Mouse (Mus musculus) hindbrain, postnatal 0 days (tissue): ENCODE measurements around the gene Ncbp3. TPM values are rescaled to one million over a fixed set of nuclear protein-coding genes. Genes with fewer than 3 reads are reported as not detected.

Experiments
- ATAC-seq: fragments of 200-750 bp; cut with Nextera tagmentation; 2 replicates; pipeline ENCODE4 v1.8.0; 2017; ENCODE audit warnings: mild to moderate bottlenecking, moderate TSS enrichment, moderate library complexity
- DNase-seq: peaks from one replicate; pipeline ENCODE4 v3.0.0-alpha.2; 2015; ENCODE audit warnings: low spot score
- H3K27ac ChIP-seq: fragments of 300-500 bp; sonication (generic); 2 replicates; pipeline ENCODE4 v1.5.1; 2014; ENCODE audit warnings: mild to moderate bottlenecking
- H3K27me3 ChIP-seq: fragments of 300-500 bp; sonication (generic); 2 replicates; pipeline ENCODE4 v1.6.1; 2014; ENCODE audit warnings: low read length, mixed read lengths; ENCODE audit not compliant: insufficient read depth
- H3K36me3 ChIP-seq: fragments of 300-500 bp; sonication (generic); 2 replicates; pipeline ENCODE4 v1.6.1; 2014; ENCODE audit warnings: low read length, mixed read lengths; ENCODE audit not compliant: insufficient read depth
- H3K4me1 ChIP-seq: fragments of 300-500 bp; sonication (generic); 2 replicates; pipeline ENCODE4 v1.6.1; 2014; ENCODE audit warnings: antibody characterized with exemption, low read length, mixed read lengths; ENCODE audit not compliant: insufficient read depth
- H3K4me2 ChIP-seq: fragments of 300-500 bp; sonication (generic); 2 replicates; pipeline ENCODE4 v1.6.1; 2014; ENCODE audit warnings: low read depth, mild to moderate bottlenecking, low read length, moderate library complexity, mixed read lengths
- H3K4me3 ChIP-seq: fragments of 300-500 bp; sonication (generic); 2 replicates; pipeline ENCODE4 v1.5.1; 2014; ENCODE audit warnings: low read length
- H3K9ac ChIP-seq: fragments of 300-500 bp; sonication (generic); replicated peaks from 2 replicates; pipeline ENCODE4 v1.6.1; 2014; ENCODE audit warnings: mild to moderate bottlenecking, low read length, moderate library complexity, mixed read lengths
- H3K9me3 ChIP-seq: fragments of 300-500 bp; sonication (generic); 2 replicates; pipeline ENCODE4 v1.6.1; 2016; ENCODE audit warnings: low read length, mixed read lengths
- CTCF ChIP-seq: IDR thresholded peaks from 2 replicates; pipeline ENCODE4 v1.5.1; 2016; ENCODE audit warnings: antibody characterized with exemption, control low read depth, low read depth
- WGBS: fragments of 180-500 bp; shearing (Covaris S2); extraction: QIAGEN DNeasy Blood & Tissue Kit; methylation state at CpG from one replicate; pipeline ENCODE4 v1.1.7; 2014; 5-methylcytosine and 5-hydroxymethylcytosine counted together
- polyA plus RNA-seq: library from polyadenylated mRNA; unstranded; fragments of >200 nt; fragmentation: Nextera tagmentation; extraction: Ambion mirVana; gene quantifications from 2 replicates; pipeline ENCODE4 v1.2.1, GENCODE M21; 2015
- total RNA-seq: library from RNA; depleted of rRNA; stranded (reverse); fragments of >200 nt; gene quantifications from 2 replicates; pipeline ENCODE4 v1.2.3, GENCODE M21; 2014

Ncbp3 gene
- total and polyA plus RNA-seq, 2 experiments from 2014 or later = 6.9 to 7.3 TPM

DNA sequence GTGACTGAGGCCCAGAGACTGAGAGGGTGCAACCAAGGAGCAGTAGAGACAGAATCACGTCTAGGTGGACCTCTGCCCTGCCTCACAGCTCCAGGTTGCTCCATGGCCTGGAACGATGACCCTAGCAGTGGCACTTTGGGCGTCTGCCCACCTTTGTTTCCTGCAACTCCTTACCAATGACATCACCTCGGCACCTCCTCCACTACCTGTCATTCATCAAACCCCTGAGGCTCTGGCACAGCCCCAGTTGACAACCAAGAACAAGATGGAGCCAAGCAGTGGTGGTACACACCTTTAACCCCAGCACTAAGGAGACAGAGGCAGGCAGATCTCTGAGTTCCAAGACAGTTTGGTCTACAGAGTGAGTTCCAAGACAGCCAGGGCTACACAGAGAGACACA, 44.5 kb downstream of the Ncbp3 start:
- Histone ChIP-seq H3K4me1 (no peaks in the 10 kb centered on the region), H3K9ac (no peak overlapping the region), H3K27me3 (no peaks in the 10 kb centered on the region), H3K27ac (no peak overlapping the region), H3K9me3 (no peaks in the 10 kb centered on the region), H3K36me3 (no peaks in the 10 kb centered on the region), H3K4me2 (no peak overlapping the region), H3K4me3 (no peak overlapping the region)
- ATAC-seq (no peak), DNase-seq (no peak)
- no peak for TF ChIP-seq CTCF
- 78% methylated on average over 4 of the region's 4 CpGs for WGBS

DNA sequence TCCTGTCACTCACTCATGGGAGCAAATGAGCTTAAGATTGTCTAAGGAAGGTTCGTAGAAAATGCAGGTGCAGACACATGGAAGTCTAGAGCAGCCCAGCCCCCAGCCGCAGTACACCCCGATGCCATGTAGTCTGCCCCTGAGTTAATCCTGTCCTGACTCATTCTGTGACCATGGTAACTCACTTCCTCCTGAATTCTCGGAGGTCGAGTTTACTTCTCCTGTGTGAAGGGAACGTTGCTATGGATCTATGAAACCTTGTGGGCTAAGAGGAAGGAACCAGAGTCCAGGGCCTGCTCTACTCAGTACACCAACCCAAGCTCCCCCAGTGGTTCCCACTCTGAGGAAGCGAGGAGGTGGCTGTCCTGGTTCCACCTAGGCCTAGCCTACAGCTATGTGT, 45.3 kb downstream of the Ncbp3 start:
- Histone ChIP-seq H3K27me3 (no peaks in the 10 kb centered on the region), H3K4me1 (no peaks in the 10 kb centered on the region), H3K9me3 (no peaks in the 10 kb centered on the region), H3K4me3 (no peak overlapping the region), H3K27ac (no peak overlapping the region), H3K36me3 (no peaks in the 10 kb centered on the region), H3K4me2 (no peak overlapping the region), H3K9ac (no peak overlapping the region)
- no peak for TF ChIP-seq CTCF
- 73% methylated on average over 7 of the region's 7 CpGs for WGBS
- ATAC-seq (no peak), DNase-seq (no peak)

DNA sequence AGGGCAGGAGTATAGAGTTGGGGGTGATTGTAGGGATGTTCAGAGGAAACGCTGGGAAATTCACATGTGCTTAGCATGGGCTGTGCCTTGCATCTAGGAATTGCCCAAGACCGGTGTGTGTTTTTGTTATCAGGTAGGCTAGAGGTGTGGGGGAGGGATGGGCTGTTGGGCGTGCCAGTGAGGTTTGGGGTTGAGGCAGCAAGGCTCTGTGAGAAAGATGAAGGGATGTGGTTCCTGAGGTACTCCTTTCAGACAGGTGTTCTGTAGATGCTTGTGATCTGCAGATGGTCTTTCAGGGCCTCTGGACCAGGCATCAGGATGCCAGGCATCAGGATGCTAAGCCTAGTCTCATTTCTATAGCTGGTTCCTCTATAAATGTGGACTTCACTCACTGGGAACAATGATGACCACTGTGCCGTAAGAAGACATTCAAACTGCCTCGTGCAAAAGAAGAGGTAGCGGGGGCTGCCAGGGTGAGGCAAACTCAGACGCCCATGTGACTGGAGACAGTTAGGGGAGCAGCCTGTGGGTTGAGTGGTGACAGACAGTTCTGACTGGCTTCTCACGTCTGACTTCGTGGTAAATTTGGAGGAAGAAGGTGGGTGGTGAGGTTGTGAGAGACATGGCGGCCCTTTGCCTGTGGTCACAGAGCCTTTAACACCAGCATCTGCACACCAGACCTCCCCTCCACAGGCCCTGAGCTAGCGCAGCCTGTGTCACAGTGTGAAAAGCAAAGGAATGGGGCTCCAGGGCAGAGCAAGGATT, 46.8 kb downstream of the Ncbp3 start:
- no peak overlapping the region for H3K4me2 ChIP-seq
- no peak overlapping the region for H3K4me3 ChIP-seq
- DNase-seq = no peak
- no peaks in the 10 kb centered on the region for H3K9me3 ChIP-seq
- H3K27ac ChIP-seq = no peak overlapping the region
- no peak for TF ChIP-seq CTCF
- H3K4me1 ChIP-seq = no peaks in the 10 kb centered on the region
- no peaks in the 10 kb centered on the region for H3K27me3 ChIP-seq
- 80% methylated on average over 11 of the region's 11 CpGs for WGBS
- no peaks in the 10 kb centered on the region for H3K36me3 ChIP-seq
- H3K9ac ChIP-seq = no peak overlapping the region
- no peak for ATAC-seq

DNA sequence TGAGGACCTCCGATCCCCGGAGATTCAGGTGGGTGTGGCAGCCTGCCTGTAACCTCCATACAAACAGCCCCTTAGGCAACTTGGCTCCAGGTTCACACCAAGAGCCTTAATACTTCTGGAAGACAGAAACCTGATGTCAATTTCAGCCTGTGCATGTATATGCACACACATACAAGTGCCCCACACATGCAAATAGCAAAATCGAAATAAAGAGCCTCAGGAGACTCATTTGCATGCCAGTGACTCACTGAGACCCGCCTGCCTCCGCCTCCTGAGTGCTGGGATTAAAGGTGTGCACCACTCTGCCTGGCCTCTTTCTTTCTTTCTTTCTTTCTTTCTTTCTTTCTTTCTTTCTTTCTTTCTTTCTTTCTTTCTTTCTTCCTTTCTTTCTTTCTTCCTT, 51.3 kb downstream of the Ncbp3 start:
- no peak overlapping the region for H3K4me3 ChIP-seq

DNA sequence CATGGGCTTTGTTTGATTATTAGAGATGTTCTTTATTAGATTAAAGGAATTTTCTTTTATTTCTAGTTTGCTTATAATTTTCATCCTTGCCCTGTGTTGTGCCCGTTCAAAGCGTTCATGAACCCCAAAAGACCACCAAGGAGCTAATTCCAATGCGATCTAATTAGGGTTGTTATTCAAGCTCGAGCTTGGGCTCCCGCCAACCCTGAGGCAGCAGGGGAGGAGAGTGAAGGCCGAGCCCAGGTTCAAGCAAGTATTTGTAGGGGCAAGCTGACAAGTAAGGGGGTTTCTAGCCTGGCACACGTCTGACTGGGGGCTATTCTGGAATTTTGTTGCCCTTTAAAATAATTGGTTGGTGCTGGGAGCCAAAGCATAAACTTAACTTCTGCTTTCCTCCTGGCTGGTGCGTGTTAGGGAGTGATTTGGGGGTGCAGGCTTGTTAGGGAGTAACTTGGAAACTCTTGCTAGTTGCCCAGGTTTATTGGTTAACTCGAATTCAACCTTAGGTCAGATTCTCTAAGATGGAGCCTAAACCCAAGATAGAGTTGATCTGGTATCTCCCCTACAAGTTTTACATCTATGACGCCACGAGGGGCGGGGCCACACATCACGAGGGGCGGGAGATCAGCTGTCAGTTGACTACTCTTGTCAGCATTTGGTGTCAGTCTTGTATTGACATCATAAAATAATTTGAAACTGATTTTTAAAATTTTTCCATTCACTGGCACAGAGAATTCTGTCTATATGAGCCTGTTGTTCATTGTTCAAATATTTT, 52.6 kb downstream of the Ncbp3 start:
- no peak overlapping the region for H3K27ac ChIP-seq
- no peaks in the 10 kb centered on the region for H3K9me3 ChIP-seq
- WGBS = 53% methylated on average over 14 of the region's 14 CpGs
- no peak overlapping the region for H3K4me2 ChIP-seq
- no peak for TF ChIP-seq CTCF
- H3K9ac ChIP-seq = no peak overlapping the region
- no peaks in the 10 kb centered on the region for H3K27me3 ChIP-seq
- DNase-seq (peak; percentile 20), ATAC-seq (no peak)
- H3K4me3 ChIP-seq = no peak overlapping the region
- H3K36me3 ChIP-seq = no peaks in the 10 kb centered on the region
- H3K4me1 ChIP-seq = no peaks in the 10 kb centered on the region

More for the DNA sequence above, 51.3 kb downstream of the Ncbp3 start:
- no peak overlapping the region for H3K27ac ChIP-seq
- no peaks in the 10 kb centered on the region for H3K9me3 ChIP-seq
- H3K9ac ChIP-seq = no peak overlapping the region
- no peaks in the 10 kb centered on the region for H3K27me3 ChIP-seq
- WGBS = 64% methylated on average over 5 of the region's 5 CpGs
- no peak overlapping the region for H3K4me2 ChIP-seq
- no peak for TF ChIP-seq CTCF
- ATAC-seq = no peak
- no peaks in the 10 kb centered on the region for H3K4me1 ChIP-seq
- no peaks in the 10 kb centered on the region for H3K36me3 ChIP-seq
- no peak for DNase-seq

DNA sequence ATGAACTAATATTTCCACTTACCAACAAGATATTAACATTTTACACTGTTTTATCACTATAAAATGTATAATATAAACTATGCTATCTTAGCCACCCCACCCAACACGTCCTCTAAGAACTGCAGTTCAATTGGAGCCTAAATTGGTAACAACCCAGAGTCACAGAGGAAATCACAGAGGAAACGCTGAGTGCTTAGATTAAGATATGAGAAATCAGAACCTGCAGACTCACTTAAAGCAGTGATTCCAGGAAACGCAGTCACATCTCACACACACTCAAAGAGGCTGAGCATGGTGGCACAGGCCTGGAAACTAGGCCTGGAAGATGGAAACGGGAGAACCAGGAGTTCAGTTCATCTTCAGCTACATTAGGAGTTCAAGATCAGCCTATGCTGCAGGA, 53.7 kb downstream of the Ncbp3 start:
- 85% methylated on average over 4 of the region's 4 CpGs for WGBS
- H3K4me1 ChIP-seq = no peaks in the 10 kb centered on the region
- no peaks in the 10 kb centered on the region for H3K9me3 ChIP-seq
- H3K4me3 ChIP-seq = no peak overlapping the region
- no peaks in the 10 kb centered on the region for H3K36me3 ChIP-seq
- ATAC-seq (no peak), DNase-seq (no peak)
- no peak for TF ChIP-seq CTCF
- no peak overlapping the region for H3K4me2 ChIP-seq
- H3K27ac ChIP-seq = no peak overlapping the region
- no peaks in the 10 kb centered on the region for H3K27me3 ChIP-seq
- no peak overlapping the region for H3K9ac ChIP-seq

DNA sequence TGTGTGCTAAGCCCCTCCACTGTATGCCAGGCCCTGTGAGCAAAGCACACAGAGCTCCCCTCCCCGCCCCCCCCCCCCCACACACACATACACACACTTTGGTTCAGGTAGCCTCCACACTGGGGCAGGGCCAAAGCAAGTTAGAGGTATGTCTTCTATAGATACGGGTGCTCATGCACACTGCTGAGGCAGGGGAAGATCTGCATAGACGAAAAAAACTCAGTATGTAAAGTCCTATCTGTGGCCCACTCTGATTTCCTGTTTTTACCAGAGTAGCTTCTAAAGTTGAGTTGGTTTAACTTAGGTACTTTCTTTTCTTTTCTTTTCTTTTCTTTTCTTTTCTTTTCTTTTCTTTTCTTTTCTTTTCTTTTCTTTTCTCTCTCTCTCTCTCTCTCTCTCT, 57.7 kb downstream of the Ncbp3 start:
- no peak for TF ChIP-seq CTCF
- Histone ChIP-seq H3K27me3 (no peaks in the 10 kb centered on the region), H3K36me3 (no peaks in the 10 kb centered on the region), H3K4me2 (no peak overlapping the region), H3K9ac (no peak overlapping the region), H3K4me3 (no peak overlapping the region), H3K9me3 (no peaks in the 10 kb centered on the region), H3K4me1 (no peaks in the 10 kb centered on the region), H3K27ac (no peak overlapping the region)
- DNase-seq (no peak), ATAC-seq (no peak)
- WGBS = 61% methylated on average over 3 of the region's 3 CpGs
